Mouse (Mus musculus) embryonic facial prominence, embryonic 13.5 days (tissue): Measurements from ENCODE around the gene Elk4. TPM values are rescaled to one million over a fixed set of nuclear protein-coding genes. Genes with fewer than 3 reads are reported as not detected.

ENCODE experiments used
- ATAC-seq: fragments of 200-750 bp; cut with Nextera tagmentation; 2 replicates; pipeline ENCODE4 v1.8.0; 2017; ENCODE audit warnings: low read depth; ENCODE audit not compliant: insufficient number of reproducible peaks, insufficient read depth, low FRiP score, low TSS enrichment
- H3K27ac ChIP-seq: fragments of 300-500 bp; sonication (generic); 2 replicates; pipeline ENCODE4 v1.5.1; 2015; ENCODE audit warnings: moderate library complexity, mild to moderate bottlenecking, inconsistent platforms
- H3K27me3 ChIP-seq: fragments of 300-500 bp; sonication (generic); 2 replicates; pipeline ENCODE4 v1.6.1; 2015; ENCODE audit warnings: mild to moderate bottlenecking, inconsistent platforms
- H3K36me3 ChIP-seq: fragments of 300-500 bp; sonication (generic); 2 replicates; pipeline ENCODE4 v1.6.1; 2015; ENCODE audit warnings: mild to moderate bottlenecking, inconsistent platforms
- H3K4me1 ChIP-seq: fragments of 300-500 bp; sonication (generic); 2 replicates; pipeline ENCODE4 v1.6.1; 2015; ENCODE audit warnings: inconsistent platforms
- H3K4me2 ChIP-seq: fragments of 300-500 bp; sonication (generic); 2 replicates; pipeline ENCODE4 v1.6.1; 2015; ENCODE audit warnings: moderate library complexity, mild to moderate bottlenecking, inconsistent platforms
- H3K4me3 ChIP-seq: fragments of 300-500 bp; sonication (generic); 2 replicates; pipeline ENCODE4 v1.5.1; 2015; ENCODE audit warnings: mild to moderate bottlenecking, inconsistent platforms
- H3K9ac ChIP-seq: fragments of 300-500 bp; sonication (generic); 2 replicates; pipeline ENCODE4 v1.6.1; 2015; ENCODE audit warnings: mild to moderate bottlenecking, inconsistent platforms
- H3K9me3 ChIP-seq: fragments of 300-500 bp; sonication (generic); 2 replicates; pipeline ENCODE4 v1.6.1; 2016; ENCODE audit warnings: inconsistent platforms
- WGBS: fragments of 180-500 bp; shearing (Covaris S2); methylation state at CpG from one replicate; pipeline ENCODE4 v1.1.7; 2015; ENCODE audit warnings: mixed read lengths; 5-methylcytosine and 5-hydroxymethylcytosine counted together
- polyA plus RNA-seq: library from polyadenylated mRNA; unstranded; fragments of >200 nt; fragmentation: Nextera tagmentation; extraction: Ambion mirVana; gene quantifications from 2 replicates; pipeline ENCODE4 v1.2.1, GENCODE M21; 2015

The Elk4 gene
- 21.7 and 22.3 TPM in 2 replicates for polyA plus RNA-seq

DNA sequence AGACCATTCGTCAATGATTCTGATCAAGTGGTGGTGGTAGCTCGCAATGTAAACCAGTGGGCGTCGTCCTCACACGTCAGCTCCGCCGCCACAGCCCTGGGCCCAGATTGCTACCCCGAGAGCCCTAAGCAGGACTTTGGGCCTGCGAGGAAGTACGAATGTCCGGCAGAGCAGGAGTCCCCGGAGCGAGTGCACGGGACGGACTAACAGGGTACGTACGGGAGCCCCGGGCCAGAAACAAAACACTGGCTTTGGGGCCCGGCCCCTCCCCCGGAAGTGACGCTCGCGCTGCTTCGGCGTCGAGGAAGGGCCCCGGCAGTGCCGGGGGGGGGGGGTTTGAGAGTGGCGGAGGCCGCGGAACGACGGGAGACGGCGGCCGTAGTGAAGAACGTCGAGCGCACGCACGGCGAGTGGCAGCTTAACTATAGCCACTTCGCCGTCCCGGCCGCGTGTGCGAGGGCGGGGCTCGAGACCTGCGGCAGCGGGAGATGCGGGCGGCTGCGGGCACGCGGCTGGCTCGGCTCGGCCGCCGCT is at the start of gene Elk4:
Elk4 (plus strand) TSS at position 326 of the 534 bp plus-strand sequence.
- H3K27me3 ChIP-seq = no peaks in the 10 kb centered on the region
- peak within 1 kb of the TSS; percentile 99 for H3K27ac ChIP-seq
- peak within 1 kb of the TSS; percentile 96 for H3K9ac ChIP-seq
- H3K9me3 ChIP-seq = no peaks in the 10 kb centered on the region
- peak within 1 kb of the TSS; percentile 71 for H3K4me3 ChIP-seq
- peak within 1 kb of the TSS; percentile 59 for H3K4me2 ChIP-seq
- H3K4me1 ChIP-seq = peaks cover 42% of the 10 kb centered on the region
- WGBS = under 1% methylated on average over 61 of the region's 61 CpGs
- no peaks in the 10 kb centered on the region for H3K36me3 ChIP-seq
- peak; percentile 83 for ATAC-seq

DNA sequence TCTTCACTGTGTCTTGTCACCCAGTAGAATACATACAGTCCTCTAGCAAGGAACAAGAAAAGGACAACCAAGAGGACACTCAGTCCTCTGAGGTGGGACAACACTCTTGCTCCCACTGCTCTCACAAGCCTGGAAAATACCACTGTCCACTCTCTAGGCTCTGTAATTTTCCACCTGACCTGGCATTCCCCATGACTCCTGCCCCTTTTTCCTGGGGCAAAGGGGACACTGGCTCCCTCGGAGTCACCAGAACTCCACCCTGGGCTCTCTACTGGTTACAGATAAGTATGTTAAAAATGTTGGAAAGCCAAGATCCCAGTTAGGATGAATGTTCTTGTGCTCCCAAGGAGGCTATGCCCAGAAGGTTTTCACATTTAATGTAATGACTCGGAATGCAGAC is 46.4 kb upstream of the Elk4 start:
- H3K36me3 ChIP-seq = no peaks in the 10 kb centered on the region
- H3K27me3 ChIP-seq = peaks cover 71% of the 10 kb centered on the region
- H3K27ac ChIP-seq = no peak overlapping the region
- H3K4me2 ChIP-seq = no peak overlapping the region
- no peak overlapping the region for H3K4me3 ChIP-seq
- 62% methylated on average over 2 of the region's 2 CpGs for WGBS
- H3K9ac ChIP-seq = no peak overlapping the region
- H3K9me3 ChIP-seq = no peaks in the 10 kb centered on the region
- peaks cover 15% of the 10 kb centered on the region for H3K4me1 ChIP-seq
- ATAC-seq = no peak

DNA sequence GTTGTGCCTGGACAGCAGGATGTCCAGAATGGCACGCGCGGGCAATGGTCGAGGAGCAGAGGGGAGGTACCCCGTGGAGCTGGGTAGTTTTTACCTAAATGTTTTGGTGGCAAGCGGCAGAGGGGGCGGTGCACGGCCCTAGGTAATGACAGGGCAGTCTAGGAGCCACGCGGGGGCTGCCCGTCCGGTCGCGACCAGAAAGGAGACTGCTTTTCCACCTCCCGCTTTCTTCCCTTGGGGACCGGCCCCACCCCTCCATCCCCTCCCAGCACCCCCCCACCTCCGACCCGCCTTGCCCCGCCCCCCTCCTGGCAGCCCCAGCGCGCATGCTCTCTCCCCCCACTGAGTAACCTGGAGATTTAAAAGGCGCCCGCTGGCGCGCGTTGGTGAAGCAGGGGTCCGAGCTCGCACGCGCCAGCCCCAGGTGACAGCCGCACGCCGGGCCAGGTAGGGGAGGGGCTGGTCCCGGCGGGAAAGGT is 44.8 kb upstream of the Elk4 start, which contains the start of gene Slc45a3:
Slc45a3 (plus strand) TSS at position 362 of the 479 bp plus-strand sequence.
- H3K9me3 ChIP-seq = no peaks in the 10 kb centered on the region
- H3K4me2 ChIP-seq = peak within 1 kb of the TSS; percentile 96
- no peak within 1 kb of the TSS for H3K27ac ChIP-seq
- peak; percentile 52 for ATAC-seq
- H3K36me3 ChIP-seq = no peaks in the 10 kb centered on the region
- H3K9ac ChIP-seq = peak within 1 kb of the TSS; percentile 78
- peak within 1 kb of the TSS; percentile 81 for H3K4me3 ChIP-seq
- peaks cover 15% of the 10 kb centered on the region for H3K4me1 ChIP-seq
- peaks cover 71% of the 10 kb centered on the region for H3K27me3 ChIP-seq
- under 1% methylated on average over 35 of the region's 35 CpGs for WGBS

DNA sequence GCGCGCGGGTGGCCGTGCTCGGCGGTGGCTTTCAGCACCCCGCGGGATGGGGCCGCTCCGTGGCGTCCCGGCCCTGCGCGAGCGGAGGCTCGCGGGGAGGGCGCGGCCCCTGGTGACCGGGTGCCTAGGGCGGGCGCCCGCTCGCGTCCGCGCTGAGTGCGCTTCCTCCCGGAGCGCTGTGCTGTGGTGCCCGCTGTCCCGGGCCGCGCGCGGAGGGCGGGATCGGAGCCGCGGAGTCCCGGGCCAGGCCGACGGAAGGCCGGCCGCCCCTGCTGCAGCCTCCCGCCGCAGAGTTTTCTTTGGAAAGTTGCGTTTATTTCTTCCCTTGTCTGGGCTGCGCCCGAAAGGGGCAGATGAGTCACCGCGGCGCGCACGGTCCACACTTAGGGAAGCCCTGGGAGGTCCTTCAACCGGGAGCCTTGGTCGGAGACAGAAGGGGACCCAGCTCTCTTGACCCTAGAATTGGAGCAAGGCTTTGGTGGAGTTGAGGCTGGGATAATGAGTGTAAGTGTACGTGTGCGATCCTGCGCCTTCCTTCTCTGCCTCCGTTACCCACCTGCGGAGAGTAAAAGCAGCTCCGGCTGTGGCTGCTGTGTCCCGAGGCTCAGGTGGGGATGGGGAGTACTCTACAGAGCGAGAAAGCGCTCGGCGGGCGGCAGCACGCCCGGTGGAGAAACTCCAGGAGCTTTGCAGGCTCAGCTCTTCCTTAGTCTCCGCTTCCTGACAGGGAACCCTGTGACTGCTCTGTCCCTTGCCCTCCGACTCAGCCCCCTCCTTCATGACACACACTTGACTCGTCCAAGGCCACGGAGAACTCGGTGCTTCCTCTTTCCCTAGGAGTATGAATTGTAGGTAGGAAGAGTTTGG is 44.1 kb upstream of the Elk4 start:
- H3K27ac ChIP-seq = no peak overlapping the region
- peak; percentile 48; the same call in 1 of the 2 replicates for ATAC-seq
- H3K9ac ChIP-seq = peak overlapping the region; percentile 78
- H3K4me1 ChIP-seq = peaks cover 15% of the 10 kb centered on the region
- peaks cover 68% of the 10 kb centered on the region for H3K27me3 ChIP-seq
- WGBS = under 1% methylated on average over 75 of the region's 76 CpGs
- peak overlapping the region; percentile 96 for H3K4me2 ChIP-seq
- no peaks in the 10 kb centered on the region for H3K9me3 ChIP-seq
- H3K36me3 ChIP-seq = no peaks in the 10 kb centered on the region
- peak overlapping the region; percentile 81 for H3K4me3 ChIP-seq

DNA sequence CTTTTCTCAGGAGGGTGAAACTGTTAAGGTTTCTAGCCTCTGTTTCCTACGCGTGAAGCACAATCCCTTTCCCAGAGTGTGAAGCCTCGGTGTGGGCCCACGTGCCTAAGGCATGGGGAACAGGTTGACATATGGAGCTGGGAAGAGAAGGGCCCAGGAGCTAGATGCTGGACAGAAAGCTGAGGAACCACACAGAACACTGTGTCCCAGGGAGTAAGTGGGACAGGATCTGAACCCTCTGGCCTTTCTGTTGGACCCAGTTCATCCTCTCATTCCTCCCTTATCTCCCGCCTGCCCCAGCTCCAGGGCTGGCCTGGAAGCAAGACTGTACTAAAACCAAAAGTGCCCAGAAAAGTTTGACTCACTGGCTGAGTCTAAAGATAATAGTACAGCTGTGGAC is 43.3 kb upstream of the Elk4 start:
- H3K27ac ChIP-seq = no peak overlapping the region
- peaks cover 15% of the 10 kb centered on the region for H3K4me1 ChIP-seq
- H3K36me3 ChIP-seq = no peaks in the 10 kb centered on the region
- H3K4me3 ChIP-seq = peak overlapping the region; percentile 81
- H3K27me3 ChIP-seq = peaks cover 68% of the 10 kb centered on the region
- H3K4me2 ChIP-seq = peak overlapping the region; percentile 96
- no peaks in the 10 kb centered on the region for H3K9me3 ChIP-seq
- ATAC-seq = no peak
- WGBS = 33% methylated on average over 5 of the region's 5 CpGs
- peak overlapping the region; percentile 78; the same call in 1 of the 2 replicates for H3K9ac ChIP-seq

DNA sequence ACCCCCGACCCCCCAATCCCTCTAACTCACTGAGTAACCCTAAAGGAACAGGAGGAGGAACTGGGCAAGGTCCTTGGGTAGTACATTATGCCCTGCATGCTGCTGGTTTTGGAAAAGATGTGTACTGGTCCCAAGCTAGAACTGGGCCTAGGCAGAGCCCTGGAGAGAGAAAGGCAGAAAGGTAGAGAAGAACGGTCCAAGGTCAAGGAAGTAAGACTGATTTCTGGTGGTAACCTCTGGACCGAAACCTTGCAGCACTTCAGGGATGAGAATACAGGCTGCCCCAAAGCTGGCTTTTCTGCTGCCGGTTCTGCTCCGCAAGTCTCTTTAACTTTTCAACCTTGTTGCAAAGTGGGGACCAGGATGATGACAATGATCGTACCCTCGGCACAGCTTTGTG is 42.8 kb upstream of the Elk4 start:
- Histone ChIP-seq H3K27me3 (peaks cover 67% of the 10 kb centered on the region), H3K4me3 (no peak overlapping the region)

DNA sequence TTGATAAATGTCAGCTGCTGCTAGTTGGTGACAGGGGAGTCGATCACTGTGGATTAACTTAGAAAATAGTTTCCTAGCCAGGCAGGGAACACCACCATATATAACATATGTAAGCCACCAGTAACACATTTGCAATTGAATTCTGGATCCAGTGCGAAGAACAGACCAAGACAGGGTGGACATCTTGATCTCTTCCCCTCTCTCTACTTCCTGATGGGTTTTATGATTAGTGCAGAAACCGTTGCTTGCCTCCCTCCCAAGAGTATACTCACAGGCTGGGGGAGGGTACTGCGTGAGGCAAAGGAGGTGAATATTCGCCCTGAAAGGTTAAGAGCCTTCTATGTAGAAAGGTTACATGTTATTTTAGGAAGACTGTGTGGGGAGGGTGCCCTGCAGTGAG is 41.6 kb upstream of the Elk4 start:
- H3K27me3 ChIP-seq = peaks cover 65% of the 10 kb centered on the region

More for the DNA sequence above, 42.8 kb upstream of the Elk4 start:
- Histone ChIP-seq H3K36me3 (no peaks in the 10 kb centered on the region), H3K9ac (no peak overlapping the region), H3K27ac (no peak overlapping the region), H3K9me3 (no peaks in the 10 kb centered on the region), H3K4me1 (peaks cover 15% of the 10 kb centered on the region), H3K4me2 (no peak overlapping the region)
- no peak for ATAC-seq
- WGBS = 74% methylated on average over 7 of the region's 7 CpGs

DNA sequence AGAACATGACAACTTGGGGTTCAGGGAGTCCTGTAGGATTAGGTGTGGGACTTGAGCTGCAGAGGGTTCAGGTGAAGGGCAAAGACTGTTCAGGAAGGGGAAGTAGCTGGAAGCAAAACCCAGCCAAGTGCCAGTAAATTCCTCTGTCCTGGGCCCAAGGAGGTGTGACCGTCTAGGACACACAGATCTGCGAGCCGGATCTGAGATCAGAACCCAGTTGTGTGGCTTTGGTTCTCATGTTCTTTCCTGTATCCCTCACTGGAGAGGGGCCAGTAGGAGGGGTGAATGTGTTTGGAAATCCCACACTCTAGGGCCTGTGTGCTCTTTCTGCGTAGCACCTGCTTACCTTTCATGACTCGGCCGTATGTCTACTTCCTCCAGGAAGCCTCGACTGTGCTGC is 40.1 kb upstream of the Elk4 start:
- no peaks in the 10 kb centered on the region for H3K9me3 ChIP-seq
- H3K27me3 ChIP-seq = peaks cover 60% of the 10 kb centered on the region
- H3K4me3 ChIP-seq = no peak overlapping the region
- no peak for ATAC-seq
- H3K9ac ChIP-seq = no peak overlapping the region
- H3K27ac ChIP-seq = no peak overlapping the region
- WGBS = 73% methylated on average over 7 of the region's 7 CpGs
- peaks cover 33% of the 10 kb centered on the region for H3K4me1 ChIP-seq
- H3K36me3 ChIP-seq = no peaks in the 10 kb centered on the region
- no peak overlapping the region for H3K4me2 ChIP-seq

More for the DNA sequence above, 41.6 kb upstream of the Elk4 start:
- Histone ChIP-seq H3K4me1 (peaks cover 20% of the 10 kb centered on the region), H3K9ac (no peak overlapping the region), H3K4me2 (no peak overlapping the region), H3K4me3 (no peak overlapping the region), H3K9me3 (no peaks in the 10 kb centered on the region), H3K27ac (no peak overlapping the region), H3K36me3 (no peaks in the 10 kb centered on the region)
- WGBS = 47% methylated on average over 5 of the region's 5 CpGs
- no peak for ATAC-seq

DNA sequence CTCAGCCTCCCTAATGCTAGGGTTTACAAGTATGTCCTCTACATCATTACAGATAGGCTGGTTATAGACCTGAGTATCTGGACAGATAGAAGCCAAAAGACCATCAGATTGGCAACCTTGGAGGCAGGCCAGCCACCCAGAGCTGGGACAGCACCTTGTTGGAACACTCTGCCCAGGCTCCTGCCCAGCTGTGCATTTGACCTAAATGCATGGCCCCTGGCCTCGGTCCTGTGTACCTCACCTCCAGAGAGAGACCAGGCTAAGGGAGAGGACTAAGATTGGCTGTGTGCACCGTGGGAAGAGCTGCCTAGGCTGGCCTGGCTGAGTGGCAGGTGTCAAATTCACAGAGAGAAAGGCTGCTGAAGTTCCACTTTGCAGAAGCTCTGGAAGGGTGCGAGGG is 38.9 kb upstream of the Elk4 start:
- WGBS = 42% methylated on average over 3 of the region's 3 CpGs
- no peak overlapping the region for H3K9ac ChIP-seq
- H3K4me3 ChIP-seq = no peak overlapping the region
- H3K4me2 ChIP-seq = no peak overlapping the region
- ATAC-seq = no peak
- H3K27ac ChIP-seq = no peak overlapping the region
- no peaks in the 10 kb centered on the region for H3K9me3 ChIP-seq
- H3K4me1 ChIP-seq = peaks cover 36% of the 10 kb centered on the region
- peaks cover 54% of the 10 kb centered on the region for H3K27me3 ChIP-seq
- H3K36me3 ChIP-seq = no peaks in the 10 kb centered on the region

DNA sequence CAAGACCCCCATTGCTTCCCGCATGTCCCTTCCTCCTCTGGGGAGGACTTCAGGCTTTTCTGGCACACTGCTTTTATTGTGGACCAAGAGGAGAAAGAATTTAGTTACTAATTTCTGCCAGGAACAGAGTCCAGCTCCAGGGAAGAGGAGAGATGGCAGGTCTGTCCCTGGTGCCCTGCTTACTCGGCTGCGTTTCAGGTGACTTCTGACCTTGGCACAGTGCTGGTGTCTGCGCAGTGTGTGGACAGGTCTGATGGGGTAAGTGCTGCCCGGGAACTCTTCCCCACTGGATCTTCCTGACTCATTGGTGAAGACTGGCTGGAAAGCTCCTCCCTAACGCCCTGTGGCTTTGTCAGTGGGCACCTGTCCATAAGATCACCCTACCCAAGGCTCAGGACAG is 38.4 kb upstream of the Elk4 start:
- Histone ChIP-seq H3K27me3 (peaks cover 50% of the 10 kb centered on the region), H3K4me2 (no peak overlapping the region), H3K9ac (no peak overlapping the region), H3K9me3 (no peaks in the 10 kb centered on the region), H3K27ac (no peak overlapping the region), H3K4me3 (no peak overlapping the region), H3K4me1 (peaks cover 32% of the 10 kb centered on the region), H3K36me3 (no peaks in the 10 kb centered on the region)
- ATAC-seq = no peak
- WGBS = 64% methylated on average over 6 of the region's 6 CpGs

DNA sequence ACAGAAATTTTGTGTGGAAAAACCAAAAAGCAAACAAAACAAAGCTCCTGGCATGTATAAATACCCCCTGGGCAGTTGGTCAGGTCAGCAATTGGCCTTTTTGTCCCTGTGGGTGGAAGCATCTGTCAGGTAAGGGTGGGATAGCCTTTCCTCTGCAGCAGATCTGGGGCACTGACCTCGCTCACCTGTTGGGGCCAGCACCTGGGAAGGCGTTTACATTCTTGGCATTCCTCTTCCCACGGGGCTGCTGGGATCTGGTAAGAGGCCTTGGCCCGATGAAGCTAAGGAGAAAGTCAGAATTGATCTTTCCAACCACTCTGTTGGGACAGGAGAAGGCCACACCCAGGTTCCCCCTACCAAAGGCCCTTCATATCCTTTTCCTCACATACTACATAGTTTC is 37.6 kb upstream of the Elk4 start:
- no peak for ATAC-seq
- Histone ChIP-seq H3K27ac (no peak overlapping the region), H3K36me3 (no peaks in the 10 kb centered on the region), H3K9ac (no peak overlapping the region), H3K4me1 (peaks cover 29% of the 10 kb centered on the region), H3K4me2 (no peak overlapping the region), H3K9me3 (no peaks in the 10 kb centered on the region), H3K27me3 (peaks cover 41% of the 10 kb centered on the region), H3K4me3 (no peak overlapping the region)
- WGBS = 46% methylated on average over 4 of the region's 4 CpGs

DNA sequence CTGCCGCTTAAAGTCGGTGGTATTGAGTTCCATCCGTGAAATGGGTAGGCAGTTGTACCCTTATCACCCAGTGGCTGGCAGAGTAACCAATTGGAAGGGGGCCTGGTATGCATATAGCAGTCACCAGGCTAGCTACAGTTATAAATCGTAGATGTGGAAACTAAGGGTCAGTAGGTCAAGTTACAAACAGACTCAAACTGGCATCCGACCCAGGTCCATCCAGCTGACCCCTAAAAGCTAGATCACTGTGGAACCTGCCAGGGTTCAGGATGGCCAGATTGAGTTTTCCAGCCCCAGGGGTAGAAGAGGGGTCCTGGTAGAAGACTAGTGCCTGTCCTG is 37.1 kb upstream of the Elk4 start:
- H3K4me1 ChIP-seq = peaks cover 29% of the 10 kb centered on the region
- 48% methylated on average over 5 of the region's 5 CpGs for whole genome bisulfite sequencing
- H3K27ac ChIP-seq = no peak overlapping the region
- H3K4me3 ChIP-seq = no peak overlapping the region
- no peak for ATAC-seq
- no peak overlapping the region for H3K9ac ChIP-seq
- H3K27me3 ChIP-seq = peaks cover 38% of the 10 kb centered on the region
- no peaks in the 10 kb centered on the region for H3K36me3 ChIP-seq
- H3K9me3 ChIP-seq = no peaks in the 10 kb centered on the region
- H3K4me2 ChIP-seq = no peak overlapping the region
